Mouse (Mus musculus): ENCODE data around the gene Dguok.

GRCm38 (mm10) chr6:83433546-83433945 lies 73.2 kb downstream of the Dguok start:
- no peak for TF ChIP-seq CTCF (IDR thresholded peaks at IDR 0.05; ENCODE audit: low read depth)
- TF ChIP-seq EP300 (IDR thresholded peaks at IDR 0.05; ENCODE audit: low read depth) = no peak

All from liver, postnatal 0 days (tissue).